Mouse (Mus musculus): ENCODE data around the gene Tcf23. TPM values are rescaled to one million over a fixed set of nuclear protein-coding genes. Genes with fewer than 3 reads are reported as not detected.

Tcf23 gene
- polyA plus RNA-seq, 1 experiment from 2014 or later, result 0.07 TPM

DNA sequence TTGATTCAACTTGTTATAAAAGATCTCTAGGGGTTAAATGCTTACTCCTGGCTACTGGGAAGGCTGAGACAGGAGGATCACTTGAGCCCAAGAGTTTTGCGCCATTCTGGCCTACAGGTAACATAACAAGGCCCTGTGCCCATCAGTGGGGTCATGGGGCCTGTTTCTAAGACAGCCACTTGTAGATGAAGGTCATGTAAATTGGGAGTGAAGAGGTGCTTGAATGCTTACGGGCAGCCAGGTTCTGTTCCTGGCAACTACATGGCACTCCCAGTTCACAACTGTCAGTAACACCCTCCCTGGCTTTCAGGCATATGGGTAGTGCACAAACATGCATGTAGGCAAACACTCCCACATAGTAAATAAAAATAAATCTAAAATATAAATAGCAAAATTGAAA lies 17.5 kb upstream of the Tcf23 start:
- peaks cover 4% of the 10 kb centered on the region for H3K27me3 ChIP-seq (ENCODE audit: control insufficient read depth, insufficient read depth, low read length)
- WGBS, result 77% methylated on average over 2 of the region's 2 CpGs
- peaks cover 43% of the 10 kb centered on the region for H3K36me3 ChIP-seq (ENCODE audit: control insufficient read depth, insufficient read depth, low read length)
- H3K4me2 ChIP-seq (ENCODE audit: low read length), result peak overlapping the region; percentile 94; the same call in 1 of the 2 replicates
- H3K27ac ChIP-seq (replicated peaks in 1 of 2; ENCODE audit: control insufficient read depth in 1 of 2, insufficient read depth in 1 of 2, low read depth in 2 of 2, low read length in 2 of 2), result no peak overlapping the region
- H3K9ac ChIP-seq (ENCODE audit: low read length), result no peak overlapping the region
- no peak for ATAC-seq (ENCODE audit: insufficient number of reproducible peaks, insufficient read depth, low FRiP score, low read depth)
- no peak overlapping the region for H3K4me3 ChIP-seq (ENCODE audit: control insufficient read depth in 1 of 2, insufficient read depth in 1 of 2, low read depth in 1 of 2, low read length in 2 of 2)
- no peaks in the 10 kb centered on the region for H3K9me3 ChIP-seq (ENCODE audit: control insufficient read depth, low read length)
- peaks cover 0 to 9% of the 10 kb centered on the region in 2 experiments; a peak in 3 of 4 replicates for H3K4me1 ChIP-seq (ENCODE audit: control insufficient read depth in 2 of 2, insufficient read depth in 2 of 2, low read length in 2 of 2)

- ATAC-seq (ENCODE audit: insufficient number of reproducible peaks, insufficient read depth, low FRiP score, low read depth), result no peak
- no peak overlapping the region for H3K9ac ChIP-seq (ENCODE audit: low read length)
- no peak overlapping the region for H3K4me2 ChIP-seq (ENCODE audit: low read length)
- H3K27ac ChIP-seq (replicated peaks in 1 of 2; ENCODE audit: control insufficient read depth in 1 of 2, insufficient read depth in 1 of 2, low read depth in 2 of 2, low read length in 2 of 2), result no peak overlapping the region
- H3K36me3 ChIP-seq (ENCODE audit: control insufficient read depth, insufficient read depth, low read length), result peaks cover 45% of the 10 kb centered on the region
- no peaks in the 10 kb centered on the region for H3K9me3 ChIP-seq (ENCODE audit: control insufficient read depth, low read length)
- H3K4me3 ChIP-seq (ENCODE audit: control insufficient read depth in 1 of 2, insufficient read depth in 1 of 2, low read depth in 1 of 2, low read length in 2 of 2), result no peak overlapping the region
- no peaks in the 10 kb centered on the region for H3K27me3 ChIP-seq (ENCODE audit: control insufficient read depth, insufficient read depth, low read length)
- H3K4me1 ChIP-seq (ENCODE audit: control insufficient read depth in 2 of 2, insufficient read depth in 2 of 2, low read length in 2 of 2), result peaks cover 0 to 9% of the 10 kb centered on the region in 2 experiments; a peak in 3 of 4 replicates
- 83% methylated on average over 6 of the region's 6 CpGs for WGBS
Observed at GRCm38 (mm10) chr5:30951706-30952105, 16.8 kb upstream of the Tcf23 start.

DNA sequence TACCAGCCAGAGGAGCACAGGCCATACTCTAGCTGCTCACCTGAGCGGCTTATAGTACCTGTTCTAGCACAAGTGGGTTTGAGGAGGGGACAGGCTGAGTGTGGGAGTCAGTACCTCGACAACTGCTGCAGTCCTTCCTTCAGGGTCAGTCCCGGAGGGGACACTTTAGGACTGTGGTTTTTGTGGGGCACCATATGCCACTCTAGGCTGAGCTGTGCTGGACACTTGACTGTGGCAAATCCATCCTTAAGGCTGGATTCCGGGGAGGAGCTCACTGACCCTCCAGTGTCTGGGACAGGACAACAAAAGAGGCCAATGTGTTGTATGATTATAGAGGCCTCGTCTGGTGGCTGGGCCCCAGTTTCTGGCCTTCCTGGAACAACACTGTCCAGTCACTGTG lies 15.9 kb upstream of the Tcf23 start:
- H3K4me2 ChIP-seq (ENCODE audit: low read length), result no peak overlapping the region
- H3K27ac ChIP-seq (replicated peaks in 1 of 2; ENCODE audit: control insufficient read depth in 1 of 2, insufficient read depth in 1 of 2, low read depth in 2 of 2, low read length in 2 of 2), result no peak overlapping the region
- H3K36me3 ChIP-seq (ENCODE audit: control insufficient read depth, insufficient read depth, low read length), result peaks cover 48% of the 10 kb centered on the region
- no peak overlapping the region for H3K4me3 ChIP-seq (ENCODE audit: control insufficient read depth in 1 of 2, insufficient read depth in 1 of 2, low read depth in 1 of 2, low read length in 2 of 2)
- no peaks in the 10 kb centered on the region for H3K27me3 ChIP-seq (ENCODE audit: control insufficient read depth, insufficient read depth, low read length)
- peaks cover 0 to 9% of the 10 kb centered on the region in 2 experiments; a peak in 3 of 4 replicates for H3K4me1 ChIP-seq (ENCODE audit: control insufficient read depth in 2 of 2, insufficient read depth in 2 of 2, low read length in 2 of 2)
- WGBS, result 85% methylated on average over 5 of the region's 5 CpGs
- no peak for ATAC-seq (ENCODE audit: insufficient number of reproducible peaks, insufficient read depth, low FRiP score, low read depth)
- no peaks in the 10 kb centered on the region for H3K9me3 ChIP-seq (ENCODE audit: control insufficient read depth, low read length)
- H3K9ac ChIP-seq (ENCODE audit: low read length), result no peak overlapping the region

DNA sequence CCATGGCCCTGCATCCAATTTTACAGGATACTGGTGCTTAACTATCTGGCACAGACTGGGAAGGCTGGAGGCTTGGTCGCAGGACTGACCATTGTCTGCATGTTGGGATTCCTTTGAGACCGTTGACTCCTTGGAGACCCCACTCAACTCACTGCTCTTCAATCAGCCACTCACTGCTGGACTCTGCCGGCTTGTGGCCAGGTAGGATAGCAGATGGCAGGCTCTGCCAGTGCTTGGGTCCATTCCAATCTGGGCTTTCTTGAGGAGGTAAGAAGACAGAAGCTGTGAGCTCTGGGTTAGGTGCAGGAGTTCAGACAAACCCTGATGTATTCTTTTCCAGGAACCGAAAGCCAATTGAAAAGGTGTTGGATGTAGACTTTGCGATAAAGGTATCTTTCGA lies 14.4 kb upstream of the Tcf23 start:
- Histone ChIP-seq H3K27ac (replicated peaks in 1 of 2; ENCODE audit: control insufficient read depth in 1 of 2, insufficient read depth in 1 of 2, low read depth in 2 of 2, low read length in 2 of 2) (no peak overlapping the region), H3K4me2 (ENCODE audit: low read length) (no peak overlapping the region), H3K36me3 (ENCODE audit: control insufficient read depth, insufficient read depth, low read length) (peaks cover 62% of the 10 kb centered on the region), H3K27me3 (ENCODE audit: control insufficient read depth, insufficient read depth, low read length) (no peaks in the 10 kb centered on the region), H3K9me3 (ENCODE audit: control insufficient read depth, low read length) (no peaks in the 10 kb centered on the region), H3K9ac (ENCODE audit: low read length) (no peak overlapping the region), H3K4me1 (ENCODE audit: control insufficient read depth in 2 of 2, insufficient read depth in 2 of 2, low read length in 2 of 2) (peaks cover 4 to 21% of the 10 kb centered on the region in 2 experiments), H3K4me3 (ENCODE audit: control insufficient read depth in 1 of 2, insufficient read depth in 1 of 2, low read depth in 1 of 2, low read length in 2 of 2) (no peak overlapping the region)
- WGBS, result 95% methylated on average over 6 of the region's 6 CpGs
- ATAC-seq (ENCODE audit: insufficient number of reproducible peaks, insufficient read depth, low FRiP score, low read depth), result no peak

- no peak overlapping the region for H3K4me2 ChIP-seq (ENCODE audit: low read length)
- no peak overlapping the region for H3K4me3 ChIP-seq (ENCODE audit: control insufficient read depth in 1 of 2, insufficient read depth in 1 of 2, low read depth in 1 of 2, low read length in 2 of 2)
- H3K4me1 ChIP-seq (ENCODE audit: control insufficient read depth in 2 of 2, insufficient read depth in 2 of 2, low read length in 2 of 2), result peaks cover 6 to 26% of the 10 kb centered on the region in 2 experiments
- no peak overlapping the region for H3K9ac ChIP-seq (ENCODE audit: low read length)
- no peaks in the 10 kb centered on the region for H3K27me3 ChIP-seq (ENCODE audit: control insufficient read depth, insufficient read depth, low read length)
- no peak for ATAC-seq (ENCODE audit: insufficient number of reproducible peaks, insufficient read depth, low FRiP score, low read depth)
- no peak overlapping the region for H3K27ac ChIP-seq (replicated peaks in 1 of 2; ENCODE audit: control insufficient read depth in 1 of 2, insufficient read depth in 1 of 2, low read depth in 2 of 2, low read length in 2 of 2)
- H3K36me3 ChIP-seq (ENCODE audit: control insufficient read depth, insufficient read depth, low read length), result peaks cover 62% of the 10 kb centered on the region
- H3K9me3 ChIP-seq (ENCODE audit: control insufficient read depth, low read length), result no peaks in the 10 kb centered on the region
- WGBS, result 97% methylated on average over 9 of the region's 9 CpGs
Observed at GRCm38 (mm10) chr5:30954556-30954955, 13.9 kb upstream of the Tcf23 start.

DNA sequence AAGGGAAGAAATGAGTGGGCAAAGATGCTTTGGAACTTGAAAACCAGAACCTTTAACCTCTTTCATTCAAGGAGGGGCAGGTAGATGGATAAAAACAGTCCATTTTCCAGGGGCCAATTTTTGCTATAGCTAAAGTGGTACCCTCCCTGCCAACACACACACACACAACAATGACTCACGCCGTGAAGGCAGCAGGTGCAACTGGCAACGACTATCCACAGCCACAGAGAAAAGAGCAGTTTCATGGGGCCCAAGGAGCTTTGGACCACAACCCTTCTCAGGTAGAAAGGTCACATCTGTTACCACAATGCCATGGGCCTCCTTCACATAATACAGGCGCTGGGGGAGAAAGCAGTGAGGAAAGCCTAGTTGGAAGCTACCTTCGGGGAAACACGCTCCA lies 12.7 kb upstream of the Tcf23 start:
- Histone ChIP-seq H3K9ac (ENCODE audit: low read length) (no peak overlapping the region), H3K4me2 (ENCODE audit: low read length) (no peak overlapping the region), H3K4me1 (ENCODE audit: control insufficient read depth in 2 of 2, insufficient read depth in 2 of 2, low read length in 2 of 2) (peaks cover 6 to 21% of the 10 kb centered on the region in 2 experiments), H3K27me3 (ENCODE audit: control insufficient read depth, insufficient read depth, low read length) (no peaks in the 10 kb centered on the region), H3K27ac (replicated peaks in 1 of 2; ENCODE audit: control insufficient read depth in 1 of 2, insufficient read depth in 1 of 2, low read depth in 2 of 2, low read length in 2 of 2) (no peak overlapping the region), H3K36me3 (ENCODE audit: control insufficient read depth, insufficient read depth, low read length) (peaks cover 62% of the 10 kb centered on the region), H3K9me3 (ENCODE audit: control insufficient read depth, low read length) (no peaks in the 10 kb centered on the region), H3K4me3 (ENCODE audit: control insufficient read depth in 1 of 2, insufficient read depth in 1 of 2, low read depth in 1 of 2, low read length in 2 of 2) (no peak overlapping the region)
- 95% methylated on average over 6 of the region's 6 CpGs for WGBS
- ATAC-seq (ENCODE audit: insufficient number of reproducible peaks, insufficient read depth, low FRiP score, low read depth), result no peak

GRCm38 (mm10) chr5:30957891-30958290 lies 10.6 kb upstream of the Tcf23 start:
- Histone ChIP-seq H3K4me1 (ENCODE audit: control insufficient read depth in 2 of 2, insufficient read depth in 2 of 2, low read length in 2 of 2) (peaks cover 6 to 18% of the 10 kb centered on the region in 2 experiments), H3K36me3 (ENCODE audit: control insufficient read depth, insufficient read depth, low read length) (peaks cover 49% of the 10 kb centered on the region), H3K4me3 (ENCODE audit: control insufficient read depth in 1 of 2, insufficient read depth in 1 of 2, low read depth in 1 of 2, low read length in 2 of 2) (no peak overlapping the region), H3K27ac (replicated peaks in 1 of 2; ENCODE audit: control insufficient read depth in 1 of 2, insufficient read depth in 1 of 2, low read depth in 2 of 2, low read length in 2 of 2) (no peak overlapping the region), H3K27me3 (ENCODE audit: control insufficient read depth, insufficient read depth, low read length) (no peaks in the 10 kb centered on the region), H3K4me2 (ENCODE audit: low read length) (no peak overlapping the region), H3K9me3 (ENCODE audit: control insufficient read depth, low read length) (no peaks in the 10 kb centered on the region), H3K9ac (ENCODE audit: low read length) (no peak overlapping the region)
- WGBS, result 95% methylated on average over 6 of the region's 6 CpGs
- no peak for ATAC-seq (ENCODE audit: insufficient number of reproducible peaks, insufficient read depth, low FRiP score, low read depth)

DNA sequence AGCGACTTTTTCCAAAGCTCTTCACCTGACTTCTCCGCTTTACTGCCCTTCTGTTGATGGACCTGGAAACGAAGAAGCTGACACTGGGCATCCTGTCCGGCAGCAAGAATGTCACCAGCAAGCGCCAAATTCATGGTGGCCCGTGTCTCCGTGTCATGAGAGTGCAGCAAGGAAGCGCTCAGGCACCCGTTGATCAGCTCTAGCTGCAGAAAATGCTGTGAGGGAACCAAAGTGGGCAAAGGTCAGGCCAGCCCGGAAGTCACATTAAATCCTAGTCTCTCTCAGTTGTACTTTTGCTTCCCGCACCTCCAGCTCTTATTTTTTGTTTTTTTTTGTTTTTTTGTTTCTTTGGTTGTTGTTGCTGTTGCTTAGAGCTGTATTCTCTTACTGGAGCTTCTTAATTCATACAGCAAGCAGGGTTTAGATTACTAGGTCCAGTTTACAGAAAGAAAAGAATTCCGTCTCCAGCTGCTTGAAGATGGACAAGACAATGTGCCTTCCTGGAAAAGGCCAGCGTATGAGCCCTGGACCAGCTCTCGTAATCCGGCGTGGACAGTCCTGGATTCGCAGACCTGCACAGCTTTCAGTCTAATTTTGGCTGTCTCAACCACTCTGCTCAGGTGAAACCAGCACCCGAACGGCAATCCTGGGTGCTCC lies 9.1 kb upstream of the Tcf23 start:
- 30% methylated on average over 19 of the region's 19 CpGs for WGBS
- Histone ChIP-seq H3K9me3 (ENCODE audit: control insufficient read depth, low read length) (no peaks in the 10 kb centered on the region), H3K4me1 (ENCODE audit: control insufficient read depth in 2 of 2, insufficient read depth in 2 of 2, low read length in 2 of 2) (peaks cover 6 to 18% of the 10 kb centered on the region in 2 experiments)

More for the DNA sequence above, 9.1 kb upstream of the Tcf23 start:
- Histone ChIP-seq H3K4me3 (ENCODE audit: control insufficient read depth in 1 of 2, insufficient read depth in 1 of 2, low read depth in 1 of 2, low read length in 2 of 2) (peak overlapping the region; percentile 84 to 86), H3K9ac (ENCODE audit: low read length) (peak overlapping the region; percentile 94), H3K27ac (replicated peaks in 1 of 2; ENCODE audit: control insufficient read depth in 1 of 2, insufficient read depth in 1 of 2, low read depth in 2 of 2, low read length in 2 of 2) (peak overlapping the region; percentile 84 to 86; a peak in 3 of 4 replicates), H3K27me3 (ENCODE audit: control insufficient read depth, insufficient read depth, low read length) (no peaks in the 10 kb centered on the region), H3K36me3 (ENCODE audit: control insufficient read depth, insufficient read depth, low read length) (peaks cover 35% of the 10 kb centered on the region), H3K4me2 (ENCODE audit: low read length) (peak overlapping the region; percentile 93)
- no peak for ATAC-seq (ENCODE audit: insufficient number of reproducible peaks, insufficient read depth, low FRiP score, low read depth)

All from heart, embryonic 14.5 days (tissue).